Mouse (Mus musculus) forebrain, embryonic 12.5 days (tissue): ENCODE data around the gene Lce1l. TPM values are rescaled to one million over a fixed set of nuclear protein-coding genes. Genes with fewer than 3 reads are reported as not detected.
"Not testable (repeated sequence)": the region's sequence is repeated elsewhere in the genome, so short reads cannot be mapped to it uniquely, and the experiment has no call there.

Experiments used
- ATAC-seq: fragments of 200-750 bp; cut with Nextera tagmentation; 2 replicates; pipeline ENCODE4 v1.8.0; 2017; ENCODE audit warnings: moderate TSS enrichment; ENCODE audit not compliant: low FRiP score
- H3K27ac ChIP-seq: fragments of 300-500 bp; sonication (generic); 2 replicates; pipeline ENCODE4 v1.5.1; 2016; ENCODE audit warnings: mild to moderate bottlenecking
- H3K27me3 ChIP-seq: fragments of 300-500 bp; sonication (generic); 2 replicates; pipeline ENCODE4 v1.6.1; 2016; ENCODE audit warnings: mild to moderate bottlenecking
- H3K36me3 ChIP-seq: fragments of 300-500 bp; sonication (generic); replicated peaks from 2 replicates; pipeline ENCODE4 v1.6.1; 2016; ENCODE audit warnings: mild to moderate bottlenecking
- H3K4me1 ChIP-seq: fragments of 300-500 bp; sonication (generic); 2 replicates; pipeline ENCODE4 v1.6.1; 2016
- H3K4me2 ChIP-seq: fragments of 300-500 bp; sonication (generic); 2 replicates; pipeline ENCODE4 v1.6.1; 2016; ENCODE audit warnings: mild to moderate bottlenecking, moderate library complexity
- H3K4me3 ChIP-seq: fragments of 300-500 bp; sonication (generic); replicated peaks from 2 replicates; pipeline ENCODE4 v1.5.1; 2016; ENCODE audit warnings: mild to moderate bottlenecking
- H3K9ac ChIP-seq: fragments of 300-500 bp; sonication (generic); 2 replicates; pipeline ENCODE4 v1.6.1; 2016; ENCODE audit warnings: mild to moderate bottlenecking
- H3K9me3 ChIP-seq: fragments of 300-500 bp; sonication (generic); 2 replicates; pipeline ENCODE4 v1.6.1; 2016
- WGBS: fragments of 180-500 bp; shearing (Covaris S2); methylation state at CpG from one replicate; pipeline ENCODE4 v1.1.7; 2016; 5-methylcytosine and 5-hydroxymethylcytosine counted together
- polyA plus RNA-seq: library from polyadenylated mRNA; unstranded; fragments of >200 nt; fragmentation: Nextera tagmentation; extraction: Ambion mirVana; gene quantifications from 2 replicates; pipeline ENCODE4 v1.2.1, GENCODE M21; 2016

Gene Lce1l
- not detected in 2 replicates for polyA plus RNA-seq

GRCm38 (mm10) chr3:92851186-92851585, at the start of gene Lce1l:
Gene Lce1l, minus strand, starts transcription at chr3:92851286.
- no peaks in the 10 kb centered on the region for H3K4me1 ChIP-seq
- no peak within 1 kb of the TSS for H3K4me2 ChIP-seq
- WGBS, result 86% methylated on average over 3 of the region's 3 CpGs
- no peaks in the 10 kb centered on the region for H3K9me3 ChIP-seq
- no peak within 1 kb of the TSS for H3K9ac ChIP-seq
- H3K36me3 ChIP-seq, result no peaks in the 10 kb centered on the region
- no peak within 1 kb of the TSS for H3K4me3 ChIP-seq
- no peaks in the 10 kb centered on the region for H3K27me3 ChIP-seq
- H3K27ac ChIP-seq, result no peak within 1 kb of the TSS
- no peak for ATAC-seq

GRCm38 (mm10) chr3:92894489-92894888, 43.4 kb upstream of the Lce1l start:
- WGBS, result 65% methylated on average over 1 of the region's 1 CpGs
- Histone ChIP-seq H3K9me3 (no peaks in the 10 kb centered on the region), H3K4me1 (no peaks in the 10 kb centered on the region), H3K4me3 (no peak overlapping the region), H3K27ac (no peak overlapping the region), H3K9ac (no peak overlapping the region), H3K27me3 (no peaks in the 10 kb centered on the region), H3K4me2 (no peak overlapping the region), H3K36me3 (no peaks in the 10 kb centered on the region)
- no peak for ATAC-seq

GRCm38 (mm10) chr3:92894063-92894462, 43.0 kb upstream of the Lce1l start:
- Histone ChIP-seq H3K36me3 (no peaks in the 10 kb centered on the region), H3K9ac (no peak overlapping the region), H3K9me3 (no peaks in the 10 kb centered on the region), H3K4me2 (no peak overlapping the region), H3K4me1 (no peaks in the 10 kb centered on the region), H3K27ac (no peak overlapping the region), H3K27me3 (no peaks in the 10 kb centered on the region), H3K4me3 (no peak overlapping the region)
- 79% methylated on average over 3 of the region's 3 CpGs for WGBS
- no peak for ATAC-seq

- no peaks in the 10 kb centered on the region for H3K27me3 ChIP-seq
- 90% methylated on average over 3 of the region's 3 CpGs for WGBS
- H3K9ac ChIP-seq, result no peak overlapping the region
- no peaks in the 10 kb centered on the region for H3K36me3 ChIP-seq
- H3K27ac ChIP-seq, result no peak overlapping the region
- no peak for ATAC-seq
- no peak overlapping the region for H3K4me2 ChIP-seq
- H3K9me3 ChIP-seq, result no peaks in the 10 kb centered on the region
- no peak overlapping the region for H3K4me3 ChIP-seq
- H3K4me1 ChIP-seq, result no peaks in the 10 kb centered on the region
Measured at GRCm38 (mm10) chr3:92874180-92874579, 23.1 kb upstream of the Lce1l start.

- WGBS, result 83% methylated on average over 4 of the region's 4 CpGs
- Histone ChIP-seq H3K4me1 (no peaks in the 10 kb centered on the region), H3K4me2 (no peak within 1 kb of the TSS), H3K27ac (no peak within 1 kb of the TSS), H3K9ac (no peak within 1 kb of the TSS), H3K9me3 (no peaks in the 10 kb centered on the region), H3K27me3 (no peaks in the 10 kb centered on the region), H3K4me3 (no peak within 1 kb of the TSS), H3K36me3 (no peaks in the 10 kb centered on the region)
- ATAC-seq, result no peak
Measured at GRCm38 (mm10) chr3:92870116-92870515, 19.0 kb upstream of the Lce1l start, which contains the start of gene 2310050C09Rik. Gene 2310050C09Rik, minus strand, starts transcription at chr3:92870216.

- H3K4me1 ChIP-seq, result no peaks in the 10 kb centered on the region
- no peak within 1 kb of the TSS for H3K27ac ChIP-seq
- no peak within 1 kb of the TSS for H3K4me3 ChIP-seq
- no peak within 1 kb of the TSS for H3K9ac ChIP-seq
- 47% methylated on average over 1 of the region's 1 CpGs for WGBS
- H3K36me3 ChIP-seq, result no peaks in the 10 kb centered on the region
- no peak for ATAC-seq
- no peak within 1 kb of the TSS for H3K4me2 ChIP-seq
- H3K9me3 ChIP-seq, result no peaks in the 10 kb centered on the region
- H3K27me3 ChIP-seq, result no peaks in the 10 kb centered on the region
Measured at GRCm38 (mm10) chr3:92827108-92827507, 24.0 kb downstream of the Lce1l start, which contains the start of gene Kprp. Gene Kprp, minus strand, starts transcription at chr3:92827247.

GRCm38 (mm10) chr3:92825808-92826207, 25.3 kb downstream of the Lce1l start:
- Histone ChIP-seq H3K9me3 (no peaks in the 10 kb centered on the region), H3K4me3 (no peak overlapping the region), H3K36me3 (no peaks in the 10 kb centered on the region), H3K27me3 (no peaks in the 10 kb centered on the region), H3K9ac (no peak overlapping the region), H3K27ac (no peak overlapping the region), H3K4me1 (no peaks in the 10 kb centered on the region), H3K4me2 (no peak overlapping the region)
- ATAC-seq, result no peak
- 34% methylated on average over 1 of the region's 1 CpGs for WGBS

- H3K27me3 ChIP-seq, H3K9ac ChIP-seq, ATAC-seq, H3K4me3 ChIP-seq, H3K9me3 ChIP-seq, H3K36me3 ChIP-seq, H3K27ac ChIP-seq, H3K4me1 ChIP-seq, H3K4me2 ChIP-seq: not testable (repeated sequence)
- 88% methylated on average over 2 of the region's 2 CpGs for WGBS
Measured at GRCm38 (mm10) chr3:92816036-92816435, 35.0 kb downstream of the Lce1l start.

- Histone ChIP-seq H3K9ac (no peak overlapping the region), H3K27ac (no peak overlapping the region), H3K4me2 (no peak overlapping the region), H3K9me3 (no peaks in the 10 kb centered on the region), H3K27me3 (no peaks in the 10 kb centered on the region), H3K4me3 (no peak overlapping the region), H3K36me3 (no peaks in the 10 kb centered on the region), H3K4me1 (no peaks in the 10 kb centered on the region)
- no peak for ATAC-seq
- WGBS, result 92% methylated on average over 3 of the region's 3 CpGs
Measured at GRCm38 (mm10) chr3:92815581-92815980, 35.5 kb downstream of the Lce1l start.

- Histone ChIP-seq H3K27ac (no peak within 1 kb of the TSS), H3K9ac (no peak within 1 kb of the TSS), H3K4me1 (no peaks in the 10 kb centered on the region), H3K4me3 (no peak within 1 kb of the TSS), H3K9me3 (no peaks in the 10 kb centered on the region), H3K4me2 (no peak within 1 kb of the TSS), H3K27me3 (no peaks in the 10 kb centered on the region), H3K36me3 (no peaks in the 10 kb centered on the region)
- ATAC-seq, result no peak
Measured at GRCm38 (mm10) chr3:92807791-92808190, 43.3 kb downstream of the Lce1l start, which contains the start of gene Lce1k. Gene Lce1k, minus strand, starts transcription at chr3:92807891.

Other genes starting within 250 kb of the Lce1l start
- not detected in 2 replicates for gene 2210017I01Rik, start 243.8 kb downstream of the Lce1l start, polyA plus RNA-seq
- not detected in 2 replicates for gene Lce6a, start 229.6 kb downstream of the Lce1l start, polyA plus RNA-seq
- not detected in 2 replicates for gene Lce1a1, start 203.0 kb downstream of the Lce1l start, polyA plus RNA-seq
- gene Lce1b, start 194.4 kb downstream of the Lce1l start, polyA plus RNA-seq, result not detected in 2 replicates
- gene Lce1a2, start 181.0 kb downstream of the Lce1l start, polyA plus RNA-seq, result not detected in 2 replicates
- gene Lce1c, start 172.0 kb downstream of the Lce1l start, polyA plus RNA-seq, result not detected in 2 replicates
- gene Lce1d, start 164.1 kb downstream of the Lce1l start, polyA plus RNA-seq, result not detected in 2 replicates
- gene Lce1e, start 142.2 kb downstream of the Lce1l start, polyA plus RNA-seq, result not detected in 2 replicates
- gene Lce1f, start 130.9 kb downstream of the Lce1l start, polyA plus RNA-seq, result not detected in 2 replicates
- not detected in 2 replicates for gene Gm38119, start 112.2 kb downstream of the Lce1l start, polyA plus RNA-seq
- gene Lce1g, start 98.9 kb downstream of the Lce1l start, polyA plus RNA-seq, result not detected in 2 replicates
- not detected in 2 replicates for gene Lce1h, start 86.2 kb downstream of the Lce1l start, polyA plus RNA-seq
- not detected in 2 replicates for gene Lce1i, start 72.4 kb downstream of the Lce1l start, polyA plus RNA-seq
- not detected in 2 replicates for gene Lce1j, start 60.8 kb downstream of the Lce1l start, polyA plus RNA-seq
- not detected in 2 replicates for gene Lce1k, start 43.4 kb downstream of the Lce1l start, polyA plus RNA-seq
- not detected in 2 replicates for gene Kprp, start 24.0 kb downstream of the Lce1l start, polyA plus RNA-seq
- gene 2310050C09Rik, start 18.9 kb upstream of the Lce1l start, polyA plus RNA-seq, result not detected in 2 replicates
- not detected in 2 replicates for gene Lce3a, start 74.9 kb upstream of the Lce1l start, polyA plus RNA-seq
- not detected in 2 replicates for gene Lce3b, start 81.7 kb upstream of the Lce1l start, polyA plus RNA-seq
- not detected in 2 replicates for gene Lce3c, start 93.2 kb upstream of the Lce1l start, polyA plus RNA-seq
- gene Lce3d, start 106.1 kb upstream of the Lce1l start, polyA plus RNA-seq, result not detected in 2 replicates
- not detected in 2 replicates for gene Lce3e, start 115.8 kb upstream of the Lce1l start, polyA plus RNA-seq
- not detected in 2 replicates for gene Lce3f, start 140.9 kb upstream of the Lce1l start, polyA plus RNA-seq
- gene Crct1, start 164.4 kb upstream of the Lce1l start, polyA plus RNA-seq, result not detected in 2 replicates
- gene Lce1m, start 167.8 kb upstream of the Lce1l start, polyA plus RNA-seq, result not detected in 2 replicates
- not detected in 2 replicates for gene Gm4858, start 217.5 kb upstream of the Lce1l start, polyA plus RNA-seq